Mouse (Mus musculus) CD4-positive helper T cell, adult 2 months (primary cell): ENCODE measurements around the gene Ngdn.
A peak's percentile ranks its signal among the peaks of the same experiment; 100 is the strongest.
"Not testable (repeated sequence)": the region's sequence is repeated elsewhere in the genome, so short reads cannot be mapped to it uniquely, and the experiment has no call there.

Experiments used
- DNase-seq: peaks from one replicate; pipeline ENCODE4 v3.0.0-alpha.2; 2012; ENCODE audit warnings: low read depth, missing footprints, low spot score

The Ngdn gene

DNA sequence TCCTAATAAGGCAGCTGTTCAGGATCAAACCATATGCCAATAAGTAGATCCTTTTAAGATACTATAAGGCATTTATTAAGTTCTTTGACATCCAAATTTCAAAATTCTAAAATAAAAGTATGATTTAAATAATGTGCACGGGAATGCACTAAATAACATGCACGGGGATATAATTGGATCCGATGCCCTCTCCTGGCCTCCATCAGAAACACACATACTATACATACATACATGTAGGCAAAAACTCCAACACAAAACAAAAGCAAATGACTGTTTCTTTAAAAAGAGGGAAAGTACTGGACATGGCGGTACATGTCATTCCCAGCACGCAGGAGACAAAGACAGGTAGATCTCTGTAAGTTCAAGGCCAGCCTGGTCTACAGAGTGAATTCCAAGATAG lies 15.4 kb upstream of the Ngdn start:
- DNase-seq = not testable (repeated sequence)

DNA sequence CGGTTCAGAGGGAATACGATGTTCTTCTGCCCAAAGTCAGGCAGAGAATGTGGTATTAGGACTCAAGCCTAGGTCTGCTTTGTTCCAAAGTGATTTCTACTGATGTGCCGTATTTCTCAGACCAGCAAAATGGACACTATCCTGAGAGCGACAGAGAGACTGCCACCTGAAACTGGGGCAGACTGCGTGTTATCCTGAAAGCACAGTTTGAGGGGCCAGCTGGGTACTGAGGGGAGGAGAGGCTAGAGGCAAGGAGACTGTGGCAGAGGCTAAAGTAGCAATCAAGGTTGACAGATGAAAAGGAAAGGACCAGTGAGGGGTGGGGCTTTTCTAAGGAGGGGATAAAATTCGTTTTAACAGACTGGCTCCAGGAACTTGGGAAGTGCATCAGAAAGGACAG lies 14.4 kb upstream of the Ngdn start:
- DNase-seq = no peak

DNA sequence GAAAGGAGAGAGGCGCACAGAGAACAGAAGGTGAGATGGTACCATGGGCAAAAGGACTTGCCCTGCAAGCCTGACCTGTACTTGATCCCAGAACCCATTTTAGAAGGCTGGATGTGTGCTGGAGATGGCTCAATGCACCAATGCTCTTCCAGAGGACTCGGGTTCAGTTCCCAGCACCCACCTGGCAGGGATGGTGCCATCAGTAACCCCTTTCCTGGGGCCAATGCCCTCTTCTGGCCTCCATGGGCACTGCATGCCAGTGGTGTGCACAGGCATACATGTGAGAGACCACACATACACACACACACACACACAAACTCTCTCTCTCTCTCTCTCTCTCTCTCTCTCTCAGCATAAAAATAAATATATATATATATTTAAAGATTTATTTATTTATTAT lies 13.8 kb upstream of the Ngdn start:
- no peak for DNase-seq

DNA sequence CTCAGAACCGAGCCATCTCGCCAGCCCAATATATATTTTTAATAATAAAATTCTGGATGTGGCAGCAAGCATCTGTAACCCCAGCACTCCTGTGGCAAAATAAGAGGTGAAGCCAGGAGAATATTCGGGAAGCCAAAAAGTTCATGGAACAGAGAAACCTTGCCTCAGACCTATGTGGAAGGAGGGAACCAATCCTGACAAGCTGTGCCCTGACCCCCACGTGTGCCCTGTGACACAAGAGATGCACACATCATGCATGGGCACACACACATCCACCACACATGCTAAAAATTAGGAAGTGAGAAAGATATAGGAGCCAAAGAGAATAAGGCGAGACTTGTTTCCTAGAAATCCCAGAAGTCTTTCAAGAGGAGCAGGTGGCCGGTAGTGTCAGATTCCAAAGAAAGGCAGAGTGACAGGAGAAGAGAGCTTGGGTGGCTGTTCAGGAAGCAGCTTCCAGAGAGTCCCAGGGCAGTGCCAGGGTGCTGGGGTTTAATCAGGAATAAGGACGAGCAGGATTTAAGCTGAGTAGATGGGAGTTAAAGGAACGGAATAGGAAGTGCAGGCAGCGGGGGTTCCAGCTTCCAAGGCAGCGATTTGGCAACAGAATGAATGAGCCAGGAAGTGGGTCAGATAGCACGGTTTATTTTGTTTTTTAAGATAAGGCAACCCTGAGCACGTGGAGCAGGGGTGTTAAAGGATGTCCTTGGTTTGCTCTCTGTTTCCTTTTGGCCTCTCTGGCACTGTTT lies 13.1 kb upstream of the Ngdn start:
- DNase-seq = no peak

DNA sequence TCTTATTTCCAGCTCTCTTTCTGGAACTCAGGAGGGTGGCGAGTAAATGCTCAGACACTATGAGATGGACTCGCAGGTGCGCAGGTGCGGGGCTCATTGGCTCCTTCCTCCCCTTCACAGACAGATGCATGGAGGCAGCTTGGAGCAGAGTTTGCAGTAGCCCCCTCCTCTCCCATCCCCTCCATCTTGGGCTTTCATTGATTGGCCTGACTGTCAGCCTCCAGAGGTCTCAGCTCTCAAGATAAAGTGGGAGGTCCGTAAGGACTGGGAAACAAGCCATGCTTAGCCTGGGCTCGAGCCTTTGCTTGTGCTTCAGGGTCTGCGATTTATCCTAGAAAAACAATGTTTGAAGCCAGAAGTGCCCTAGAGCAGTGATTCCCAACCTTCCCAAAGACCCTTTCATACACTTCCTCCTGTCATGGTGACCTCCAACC lies 12.6 kb upstream of the Ngdn start:
- no peak for DNase-seq

DNA sequence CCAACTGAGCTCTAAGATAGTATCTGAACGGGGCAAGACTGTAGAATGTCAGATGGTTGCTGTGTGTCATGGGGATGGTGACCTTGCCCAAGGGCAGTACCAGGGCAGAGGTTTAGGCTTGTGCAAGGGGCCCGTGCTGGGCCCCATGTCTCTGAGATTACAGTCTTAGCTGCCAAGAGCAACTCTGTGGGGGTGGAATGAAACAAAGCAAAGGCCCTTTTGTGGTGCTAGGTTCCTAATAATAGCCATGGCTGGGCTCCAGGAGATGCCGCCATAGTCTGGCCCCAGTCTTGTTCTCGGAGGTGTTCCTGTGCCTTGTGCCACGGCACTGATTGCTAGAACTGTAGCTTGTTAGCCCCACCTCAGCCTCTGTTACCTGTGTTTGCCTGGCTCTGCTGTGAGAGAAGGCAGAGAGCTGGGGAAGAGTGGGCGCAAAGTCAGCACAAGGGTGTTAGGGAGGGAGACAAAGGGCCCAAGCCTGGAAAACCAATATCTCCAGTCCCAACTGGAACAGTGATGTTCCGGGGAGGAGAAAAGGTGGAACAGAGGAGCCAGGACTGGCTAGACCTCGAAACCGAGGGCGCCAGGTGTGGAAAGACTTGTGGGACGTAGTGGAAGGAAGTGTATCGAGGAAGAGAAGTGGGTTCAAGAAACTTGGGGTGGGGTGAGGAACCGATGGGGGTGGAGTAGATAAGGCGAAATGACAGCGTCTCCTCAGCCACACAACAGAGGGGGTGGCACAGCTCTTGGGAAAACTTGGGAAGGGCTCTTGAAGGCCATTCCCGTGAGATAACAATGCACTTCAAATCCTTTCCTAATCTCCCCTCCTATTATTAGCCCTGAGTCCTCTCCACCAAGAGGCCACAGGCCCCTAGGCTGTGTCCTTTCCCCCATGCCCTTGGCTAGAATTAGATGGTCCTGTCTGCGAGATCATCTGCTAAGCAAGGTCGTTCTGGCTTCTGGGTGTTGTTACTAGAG lies 11.1 kb upstream of the Ngdn start:
- no peak for DNase-seq

DNA sequence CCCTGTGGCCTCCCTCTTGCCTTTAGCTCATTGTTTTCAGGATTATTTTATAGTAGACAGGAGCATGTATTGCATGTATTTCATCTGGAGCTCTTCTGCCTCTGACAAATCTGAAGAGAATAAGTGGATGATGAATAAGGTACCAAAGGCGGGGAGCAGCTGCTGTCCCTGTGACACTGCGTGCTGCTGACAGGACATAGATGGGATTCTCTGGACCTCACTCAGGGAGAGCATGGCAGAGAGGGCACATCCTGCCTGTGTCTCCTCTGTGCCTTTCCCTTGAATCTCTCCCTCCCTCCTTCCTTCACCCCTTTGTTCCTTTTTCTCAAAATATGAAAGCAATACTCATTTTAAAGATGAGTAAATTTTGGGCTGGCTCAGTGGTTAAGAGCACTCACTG lies 9.7 kb upstream of the Ngdn start:
- DNase-seq = no peak

DNA sequence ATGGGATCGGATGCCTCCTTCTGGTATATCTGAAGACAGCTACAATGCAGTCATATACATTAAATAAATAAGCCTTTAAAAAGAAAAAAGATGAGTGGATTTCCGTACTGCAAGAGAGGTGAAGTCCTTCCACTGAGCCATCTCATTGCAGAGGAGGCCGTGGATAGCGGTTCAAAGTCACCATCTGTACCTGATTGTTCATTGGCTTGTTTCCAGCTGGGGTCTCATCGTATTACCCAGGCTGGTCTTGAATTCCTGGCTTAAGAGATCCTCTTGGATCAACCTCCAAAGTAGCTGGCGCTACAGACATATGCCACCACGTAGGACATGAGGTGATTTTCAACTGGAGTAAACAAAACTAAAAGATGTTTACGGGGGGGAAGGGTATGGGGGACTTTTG lies 9.3 kb upstream of the Ngdn start:
- no peak for DNase-seq

DNA sequence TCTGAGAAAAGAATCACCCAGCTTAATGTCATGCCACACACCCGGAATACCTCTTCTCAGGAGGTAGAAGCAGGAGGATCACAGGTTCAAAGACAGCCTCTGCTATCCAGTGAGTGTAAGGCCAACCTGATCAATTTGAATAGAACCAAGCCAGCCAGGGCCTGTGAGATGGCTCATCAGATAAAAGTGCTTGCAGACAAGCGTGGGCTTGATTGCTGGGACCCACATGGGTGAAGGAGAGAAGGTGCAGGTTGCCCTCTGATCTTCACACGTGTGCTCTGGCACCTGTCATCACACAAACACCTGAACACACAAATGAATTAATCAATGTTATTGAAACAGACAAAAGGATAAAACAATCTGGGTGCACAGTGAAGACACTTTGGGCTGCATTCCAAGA lies 8.7 kb upstream of the Ngdn start:
- DNase-seq = no peak

DNA sequence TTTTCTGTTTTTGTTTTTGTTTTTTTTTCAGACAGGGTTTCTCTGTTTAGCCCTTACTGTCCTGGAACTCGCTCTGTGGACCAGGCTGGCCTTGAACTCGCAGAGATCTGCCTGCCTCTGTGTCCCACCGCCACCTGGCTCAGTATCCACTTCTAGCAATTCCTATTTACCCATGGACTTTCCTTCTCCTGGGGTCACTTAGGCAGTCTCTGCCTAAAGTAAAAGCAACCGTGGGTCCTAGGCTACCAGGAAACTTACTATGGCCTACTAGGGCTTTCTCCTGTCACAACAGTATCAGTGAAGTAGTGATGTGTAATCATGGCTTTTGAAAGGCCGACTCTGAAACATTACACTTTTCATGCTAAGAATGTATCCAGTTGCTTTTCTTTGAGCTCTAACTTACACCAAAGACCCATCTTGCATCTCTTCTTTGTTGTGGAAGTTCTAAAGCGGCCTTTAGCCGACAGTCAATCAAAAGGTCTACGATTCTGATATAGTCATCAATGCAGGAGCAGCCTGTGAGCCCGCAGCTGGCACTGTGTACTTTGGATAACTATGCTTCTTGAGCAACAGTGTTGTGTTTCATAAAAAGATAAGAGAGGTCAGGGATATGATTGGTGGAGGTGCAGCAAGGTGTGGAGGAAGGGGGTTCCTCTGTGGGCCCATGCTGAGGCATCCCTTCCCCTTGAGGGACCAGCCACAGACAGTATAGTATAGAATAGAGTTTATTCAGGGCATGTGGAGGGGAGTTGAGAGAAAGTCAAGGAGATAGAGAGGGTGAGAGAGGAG lies 7.9 kb upstream of the Ngdn start:
- no peak for DNase-seq

DNA sequence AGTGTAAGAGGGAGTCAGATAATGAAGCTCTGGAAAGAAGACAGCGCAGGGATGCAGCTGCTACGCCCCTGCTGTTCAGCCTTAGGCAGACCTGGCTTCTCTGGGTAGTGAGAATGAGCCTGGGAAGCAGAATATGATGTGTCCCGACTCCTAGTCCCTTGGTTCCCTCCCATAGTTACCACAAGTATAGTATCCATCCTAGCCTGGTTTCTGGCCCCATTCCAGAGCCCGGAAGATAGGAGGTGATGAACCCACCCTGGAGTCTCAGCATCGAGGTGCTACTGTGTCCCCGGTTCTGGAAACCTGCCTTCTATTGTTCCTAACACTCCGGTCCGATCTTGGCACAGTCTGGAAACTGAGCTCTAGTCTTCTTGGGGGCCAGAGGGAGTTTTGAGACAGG lies 6.8 kb upstream of the Ngdn start:
- no peak for DNase-seq

DNA sequence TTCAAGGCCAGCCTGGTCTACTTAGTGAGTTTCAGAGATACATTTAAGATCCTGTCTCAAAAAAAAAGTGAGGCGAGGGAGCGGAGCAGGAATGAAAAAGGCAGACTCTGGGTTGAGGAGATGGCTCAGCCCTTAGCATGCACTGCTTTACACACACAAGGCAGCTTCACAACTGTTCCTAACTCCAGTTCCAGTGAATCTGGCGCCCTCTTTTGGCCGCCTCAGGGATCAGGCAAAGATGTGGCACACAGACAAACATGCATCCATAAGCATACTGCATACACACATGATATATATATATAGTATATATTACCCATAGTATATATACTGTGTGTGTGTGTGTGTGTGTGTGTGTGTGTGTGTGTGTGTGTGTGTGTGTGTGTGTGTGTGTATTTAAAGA lies 4.1 kb upstream of the Ngdn start:
- DNase-seq = peak; percentile 26

DNA sequence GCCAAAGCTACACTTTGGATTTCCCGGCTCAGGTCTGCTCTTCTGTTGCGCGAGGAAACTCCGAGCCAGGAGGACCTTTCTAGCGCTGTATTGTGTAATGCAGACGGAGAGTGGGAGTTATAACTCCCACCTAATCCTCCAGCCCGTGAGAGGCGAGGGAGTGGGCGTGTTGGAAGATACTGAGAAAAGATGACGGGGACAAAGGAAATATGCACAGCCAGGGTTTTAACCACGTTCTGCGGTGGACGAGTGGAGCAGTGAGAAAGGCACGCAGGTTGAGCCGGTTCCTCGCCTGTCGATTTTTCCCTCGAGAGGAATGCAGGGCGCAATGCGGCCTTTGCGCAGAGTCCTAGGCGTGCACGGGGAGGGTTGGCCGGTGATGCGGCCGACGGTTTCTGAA lies 663 bp upstream of the Ngdn start:
- no peak for DNase-seq

DNA sequence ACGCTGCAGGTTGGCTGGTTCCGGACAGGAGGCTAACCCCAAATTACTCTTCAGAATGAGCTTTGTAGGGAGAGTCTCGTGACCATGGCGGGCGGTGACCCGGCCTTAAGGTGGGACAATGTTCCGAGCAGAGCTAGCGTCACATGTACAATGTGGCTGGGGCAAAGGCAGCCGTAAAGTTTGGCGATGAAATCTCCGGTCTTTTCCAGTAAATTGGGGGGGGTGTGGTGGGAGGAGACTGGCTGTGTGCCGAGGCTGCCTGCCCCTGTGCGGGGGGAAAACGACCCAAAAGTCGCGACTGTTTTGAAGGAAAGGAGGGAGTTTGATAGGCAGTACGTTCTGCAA lies 485 bp downstream of the Ngdn start:
- no peak for DNase-seq

DNA sequence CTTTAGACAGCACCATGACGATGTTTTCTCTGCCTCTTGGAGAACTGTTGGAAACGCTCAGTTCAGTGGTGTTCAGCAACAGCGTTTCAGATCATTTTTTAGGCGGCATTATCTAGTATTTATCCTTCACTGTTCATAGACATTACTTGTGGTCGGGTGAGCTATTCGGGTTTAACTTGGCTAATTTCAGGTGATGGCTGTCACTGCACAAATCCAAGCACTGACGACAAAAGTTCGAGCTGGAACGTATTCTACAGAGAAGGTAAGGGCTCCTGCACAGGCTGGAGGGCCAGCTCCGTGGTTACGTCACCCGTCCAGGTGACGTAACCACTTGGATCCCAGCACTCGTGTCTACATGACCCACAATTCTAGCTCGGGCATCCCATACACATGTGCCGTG lies 1.6 kb downstream of the Ngdn start:
- no peak for DNase-seq

DNA sequence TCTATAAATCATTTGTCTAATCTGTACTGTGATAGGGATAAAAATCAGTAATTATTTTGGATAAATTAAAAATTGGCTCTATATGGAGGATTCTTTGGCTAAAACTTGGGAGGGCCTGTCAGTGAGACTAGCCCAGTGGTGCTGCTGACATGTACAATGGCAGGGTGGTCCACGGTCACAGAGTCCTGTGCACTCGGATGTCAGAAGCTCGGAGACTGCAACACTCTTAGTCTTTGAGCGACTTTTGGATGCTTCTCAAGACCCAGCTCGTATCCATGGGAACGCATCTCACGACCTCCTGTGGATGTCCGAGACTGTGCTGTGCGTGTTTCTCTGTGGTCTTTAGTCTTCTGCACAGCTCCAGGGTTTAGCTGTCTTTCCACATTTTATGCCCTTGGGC lies 5.1 kb downstream of the Ngdn start:
- no peak for DNase-seq

DNA sequence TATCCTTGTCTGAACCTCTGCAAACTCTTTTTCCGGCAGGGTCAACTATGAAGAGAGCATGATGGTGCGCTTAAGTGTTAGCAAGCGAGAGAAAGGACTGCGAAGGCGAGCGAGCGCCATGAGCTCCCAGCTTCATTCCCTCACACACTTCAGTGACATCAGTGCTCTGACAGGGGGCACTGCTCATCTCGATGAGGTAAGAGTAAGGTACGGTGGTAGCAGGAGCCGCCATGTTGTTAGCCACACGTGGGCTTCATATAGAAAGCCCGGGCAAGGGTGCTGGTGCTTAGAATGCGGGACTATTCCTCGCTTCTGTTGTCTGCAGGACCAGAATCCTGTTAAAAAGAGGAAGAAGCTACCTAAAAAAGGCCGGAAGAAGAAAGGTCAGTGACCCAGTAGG lies 7.8 kb downstream of the Ngdn start:
- DNase-seq = no peak

DNA sequence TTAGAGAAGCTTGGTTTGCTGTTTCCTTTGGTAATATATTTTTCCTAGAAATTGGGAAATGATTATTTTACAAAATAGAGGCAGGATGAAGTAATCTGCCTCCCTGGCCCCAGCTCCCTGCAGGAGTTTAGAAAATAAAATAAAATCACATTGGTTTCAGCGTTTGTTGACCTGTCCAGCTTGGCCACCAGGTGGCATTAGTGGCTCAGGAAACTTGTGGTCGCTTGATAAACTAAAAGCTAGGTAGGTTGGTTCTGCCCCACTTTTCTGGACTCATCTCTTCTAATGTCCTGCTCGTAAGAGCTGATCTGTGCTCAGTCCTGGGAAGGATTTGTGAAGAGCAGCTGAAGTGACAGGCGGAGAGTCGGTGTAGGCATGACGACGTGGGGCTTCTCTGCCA lies 9.0 kb downstream of the Ngdn start:
- peak; percentile 56 for DNase-seq

DNA sequence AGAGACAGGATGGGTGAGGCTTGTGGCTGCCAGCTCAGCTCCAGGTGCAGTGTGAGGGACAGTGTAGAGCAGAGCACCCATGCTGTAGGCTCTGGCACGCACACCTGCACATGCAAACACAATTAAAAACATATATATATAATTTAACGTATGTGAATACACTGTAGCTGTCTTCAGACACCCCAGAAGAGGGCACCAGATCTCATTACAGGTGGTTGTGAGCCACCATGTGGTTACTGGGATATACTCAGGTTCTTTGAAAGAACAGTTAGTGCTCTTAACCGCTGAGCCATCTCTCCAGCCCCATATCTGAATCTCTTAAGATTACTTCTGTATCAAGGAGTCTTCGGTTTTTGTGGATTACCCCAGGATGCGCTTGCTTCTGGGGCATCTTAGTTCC lies 10.3 kb downstream of the Ngdn start:
- peak; percentile 26 for DNase-seq

DNA sequence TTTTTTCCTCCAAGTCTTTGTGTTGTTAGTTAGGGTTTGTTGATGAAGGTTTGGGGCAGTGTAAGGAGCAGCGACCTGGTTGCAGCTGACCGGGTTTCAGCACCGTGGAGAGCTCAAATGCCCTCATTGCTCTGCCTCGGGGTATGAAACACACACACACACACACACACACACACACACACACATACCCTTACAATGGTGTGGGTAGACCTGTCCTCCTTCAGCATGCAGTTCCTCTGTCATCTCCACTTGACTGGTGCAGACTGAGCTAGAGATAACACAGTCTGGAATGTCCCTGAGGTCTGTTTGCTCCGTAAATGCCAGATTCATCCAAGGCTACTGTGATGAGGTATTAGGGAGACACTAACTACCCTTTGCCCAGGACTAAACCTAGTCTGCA lies 12.0 kb downstream of the Ngdn start:
- DNase-seq = no peak

DNA sequence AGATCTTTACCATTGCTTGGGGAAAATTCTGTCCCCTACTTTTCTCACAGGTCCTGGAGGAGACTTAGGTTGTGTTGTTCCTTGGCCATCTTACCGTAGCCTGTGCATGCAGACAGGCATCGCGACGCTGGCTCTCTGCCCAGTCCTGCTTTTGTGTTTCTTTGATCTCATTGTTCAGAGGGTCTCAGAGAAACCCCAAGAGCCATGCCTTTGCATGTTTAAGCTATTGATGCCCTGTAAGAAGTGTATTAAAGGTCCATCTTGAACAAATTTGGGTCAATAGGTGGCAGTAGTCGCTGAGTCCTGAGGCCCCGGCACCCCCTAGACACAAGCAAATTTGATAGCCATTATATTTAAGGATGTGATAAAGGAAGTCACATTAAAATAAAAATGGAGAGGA lies 12.4 kb downstream of the Ngdn start:
- DNase-seq = no peak

DNA sequence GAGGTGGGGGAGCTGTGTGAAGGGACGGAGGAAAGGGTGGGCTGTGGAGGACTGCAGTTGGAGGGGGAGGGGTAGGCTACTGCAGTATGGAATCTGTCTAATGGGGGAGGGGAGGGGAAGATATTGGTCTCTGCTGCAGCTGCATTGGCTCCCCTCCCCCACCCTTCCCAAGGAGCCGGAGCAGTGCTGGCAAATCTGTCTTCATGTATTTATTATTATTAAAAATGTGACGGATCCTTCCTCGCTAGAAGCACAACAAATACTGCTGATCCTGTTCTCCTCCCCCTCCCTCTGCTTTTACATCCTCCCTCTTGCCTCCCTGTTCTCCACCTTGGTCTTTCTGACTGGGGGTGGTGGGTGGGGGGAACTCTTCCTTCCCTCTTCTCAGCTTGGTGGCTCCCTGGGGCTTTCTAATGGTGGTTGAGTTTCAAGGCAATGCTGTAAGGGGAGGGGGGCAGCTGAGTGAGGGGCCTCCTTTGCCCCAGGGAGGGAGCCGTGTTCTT lies 13.1 kb downstream of the Ngdn start:
- no peak for DNase-seq
